Mouse (Mus musculus) frontal cortex, postnatal 14 days (tissue): ENCODE results near the gene Slfn5.
"Not testable (repeated sequence)": the region's sequence is repeated elsewhere in the genome, so short reads cannot be mapped to it uniquely, and the experiment has no call there.

Experiments
- DNase-seq, 2 experiments: peaks; one replicate each; pipeline ENCODE4 v3.0.0; 2022; ENCODE audit warnings: low spot score in 2 of 2

The Slfn5 gene

DNA sequence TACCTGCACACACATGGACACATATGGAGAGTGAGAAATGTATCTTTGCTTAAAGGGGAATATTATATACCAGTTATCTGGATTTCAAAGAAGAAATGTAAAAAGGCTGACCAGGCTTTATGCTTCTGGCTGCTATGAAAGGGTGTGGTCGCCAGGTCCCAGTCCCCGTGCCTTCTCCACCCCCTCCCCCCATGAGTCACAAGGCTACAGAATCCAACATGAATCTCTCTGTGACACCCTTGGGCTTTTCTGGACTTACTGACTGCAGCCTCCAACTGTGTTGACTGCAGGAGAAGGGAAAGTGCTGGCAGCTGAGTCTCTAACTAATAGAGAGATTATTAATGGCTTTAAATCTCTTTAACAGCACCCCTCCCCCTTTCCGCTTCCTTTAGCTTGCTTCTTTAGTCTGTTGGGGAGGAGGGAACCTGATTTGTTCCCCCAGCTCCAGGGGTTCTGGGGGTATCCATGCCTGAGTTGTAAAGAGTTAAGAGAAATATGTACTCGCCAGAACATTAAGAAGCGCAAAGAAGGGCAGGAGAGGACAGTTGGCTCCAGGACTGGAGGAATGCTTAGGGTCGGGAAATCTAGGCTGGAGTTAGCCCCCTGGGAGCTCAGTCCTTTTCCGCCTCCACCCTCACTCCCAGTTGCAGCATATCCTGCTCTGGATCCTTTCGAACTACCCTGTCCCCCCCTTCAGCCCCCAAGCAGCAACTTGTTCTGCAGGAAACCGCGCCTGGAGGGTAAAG lies at the start of gene Slfn5:
Gene Slfn5, plus strand, starts transcription at position 614 of the 746 bp plus-strand sequence.
- no peak for DNase-seq

DNA sequence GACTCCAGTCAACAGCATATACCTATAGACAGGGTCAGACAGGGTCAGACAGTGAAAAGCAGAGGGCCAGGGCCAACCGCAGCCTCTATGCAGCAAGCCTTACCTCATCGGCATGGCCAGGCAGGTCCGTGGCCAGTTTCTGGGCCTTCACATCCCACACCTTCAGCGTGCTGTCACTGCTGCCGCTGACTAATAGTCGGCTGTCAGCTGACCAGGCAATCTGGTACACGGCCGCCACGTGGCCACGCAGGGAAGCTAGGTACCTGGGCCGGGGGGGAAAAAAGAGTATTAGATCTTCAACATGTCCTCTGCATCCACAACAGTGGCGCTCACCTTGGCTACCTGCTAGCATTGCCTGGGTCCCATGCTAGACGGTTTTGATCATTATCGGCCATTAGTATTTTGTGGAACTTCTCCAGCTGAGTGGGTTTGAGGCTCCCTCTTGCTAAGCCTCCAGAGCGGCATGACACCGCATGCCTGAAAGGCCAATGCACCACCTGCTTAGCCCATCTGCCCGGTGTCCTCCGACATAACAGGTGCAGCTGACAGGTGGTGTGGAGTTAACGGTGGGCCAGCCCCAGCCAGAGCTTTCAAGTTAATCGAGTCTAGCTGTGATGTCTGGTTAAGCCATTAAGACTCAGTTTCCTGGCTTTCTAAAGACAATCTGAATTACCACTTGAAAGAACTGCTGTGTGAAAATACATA lies 49.4 kb upstream of the Slfn5 start:
- no peak for DNase-seq

- DNase-seq = no peak
These were observed 46.2 kb upstream of the Slfn5 start for GRCm38 (mm10) chr11:82904952-82905351.

DNA sequence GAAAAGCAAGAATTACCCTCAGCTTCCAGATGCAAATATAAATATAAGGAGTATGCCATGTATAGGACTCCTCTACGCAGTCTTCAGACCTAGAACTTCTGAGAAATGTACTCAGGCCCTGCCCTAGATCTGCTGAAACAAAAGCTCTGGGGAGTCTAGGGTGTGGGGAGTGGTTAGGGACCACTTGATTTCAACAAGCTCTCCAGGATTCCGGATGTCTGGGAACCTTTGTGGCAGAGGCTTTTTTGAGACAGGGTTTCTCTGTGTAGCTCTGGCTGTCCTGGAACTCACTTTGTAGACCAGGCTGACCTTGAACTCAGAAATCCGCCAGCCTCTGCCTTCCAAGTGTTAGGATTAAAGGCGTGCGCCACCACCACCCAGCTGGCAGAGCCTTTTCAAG lies 45.3 kb upstream of the Slfn5 start:
- DNase-seq = no peak

DNA sequence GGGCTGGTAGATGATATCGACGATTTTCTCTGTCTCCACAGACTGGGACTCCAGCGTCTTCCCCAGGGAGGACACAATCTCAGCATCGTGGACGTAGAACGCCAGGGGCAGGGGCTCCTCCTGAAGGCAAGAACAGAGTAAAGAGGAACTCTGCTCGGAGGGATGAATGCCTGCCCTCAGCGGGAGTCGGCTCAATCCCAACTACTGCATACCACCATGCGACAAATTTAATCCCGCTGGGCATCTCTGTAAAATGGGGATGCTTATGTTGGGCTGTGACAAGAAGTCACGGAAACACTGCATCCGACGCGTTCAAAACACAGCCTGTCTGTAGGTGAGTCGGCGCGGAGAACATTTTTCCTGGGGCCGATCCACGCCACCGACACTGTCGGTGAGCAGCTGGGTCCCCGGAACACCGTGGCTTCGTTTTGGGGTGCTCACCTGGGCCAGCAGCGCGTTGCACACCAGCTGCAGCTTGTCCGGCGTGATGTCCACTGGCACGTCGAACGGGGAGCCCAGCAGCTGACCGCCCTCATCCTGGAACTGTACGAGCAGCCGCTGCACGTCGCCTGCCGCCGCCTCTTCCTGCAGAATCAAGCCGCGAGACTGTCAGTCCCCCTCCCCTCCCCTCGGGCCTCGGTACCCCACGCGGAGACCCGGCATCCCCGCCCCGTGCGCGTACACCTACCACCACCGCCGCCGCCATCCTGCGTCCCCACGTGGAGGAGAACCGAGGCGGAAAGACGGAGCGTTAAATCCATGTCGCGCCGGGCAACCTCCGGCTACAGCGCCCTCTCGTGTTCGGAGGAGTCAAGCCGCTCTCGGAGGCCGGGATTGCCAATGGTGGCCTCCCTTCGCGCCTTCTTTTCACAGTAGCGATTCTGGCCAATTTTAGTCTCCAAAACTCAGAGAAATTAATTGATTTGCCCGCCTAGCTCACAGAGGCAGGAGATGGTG lies 43.2 kb upstream of the Slfn5 start, which contains the start of gene Nle1:
Gene Nle1, minus strand, starts transcription at position 761 of the 957 bp plus-strand sequence.
- peak; percentile 79 to 92 for DNase-seq

DNA sequence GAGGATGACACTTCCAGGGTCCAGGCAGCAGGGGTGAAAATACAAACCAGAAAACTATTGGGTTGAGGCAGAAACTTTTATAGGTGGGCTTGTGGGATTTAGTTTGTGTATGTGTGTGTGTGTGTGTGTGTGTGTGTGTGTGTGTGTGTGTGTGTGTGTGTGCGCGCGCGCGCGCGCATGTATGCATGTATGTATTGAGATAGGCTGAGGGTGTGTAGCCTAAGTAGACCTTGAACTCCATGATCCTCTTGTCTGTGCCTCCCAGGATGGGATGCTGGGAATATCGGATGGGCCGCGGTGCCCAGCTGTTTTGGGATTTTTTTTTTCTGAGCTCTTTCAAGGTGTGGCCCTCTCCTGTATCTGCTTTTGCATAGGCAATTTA lies 42.5 kb upstream of the Slfn5 start:
- no peak for DNase-seq

- no peak for DNase-seq
These were observed 40.9 kb upstream of the Slfn5 start, which contains the start of gene Unc45b for GRCm38 (mm10) chr11:82910250-82910649. Gene Unc45b, plus strand, starts transcription at chr11:82910550.

GRCm38 (mm10) chr11:82910679-82911389 lies 40.3 kb upstream of the Slfn5 start:
- no peak for DNase-seq

- peak in 1 of 2 experiments; percentile 72 for DNase-seq
These were observed 36.3 kb upstream of the Slfn5 start for GRCm38 (mm10) chr11:82914711-82915352.

DNA sequence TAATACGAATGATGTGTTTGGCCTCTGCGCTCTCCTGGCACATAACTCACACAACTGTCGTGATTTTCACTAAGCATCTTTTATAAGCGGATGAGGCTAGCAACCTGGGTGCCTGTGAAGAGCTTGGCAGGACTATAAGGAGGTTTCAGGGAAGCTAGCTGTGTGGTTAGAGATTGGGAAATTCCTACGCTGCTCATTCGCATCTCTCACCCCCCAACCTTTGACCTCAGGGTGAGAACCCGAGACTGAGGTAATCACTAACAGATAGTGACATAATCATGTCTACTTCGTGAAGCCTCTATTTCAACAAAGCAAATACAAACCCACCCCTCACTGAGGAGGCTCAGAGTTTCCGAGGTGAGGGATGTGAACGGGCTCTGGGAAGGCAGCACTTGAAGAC lies 30.4 kb upstream of the Slfn5 start:
- DNase-seq = no peak

DNA sequence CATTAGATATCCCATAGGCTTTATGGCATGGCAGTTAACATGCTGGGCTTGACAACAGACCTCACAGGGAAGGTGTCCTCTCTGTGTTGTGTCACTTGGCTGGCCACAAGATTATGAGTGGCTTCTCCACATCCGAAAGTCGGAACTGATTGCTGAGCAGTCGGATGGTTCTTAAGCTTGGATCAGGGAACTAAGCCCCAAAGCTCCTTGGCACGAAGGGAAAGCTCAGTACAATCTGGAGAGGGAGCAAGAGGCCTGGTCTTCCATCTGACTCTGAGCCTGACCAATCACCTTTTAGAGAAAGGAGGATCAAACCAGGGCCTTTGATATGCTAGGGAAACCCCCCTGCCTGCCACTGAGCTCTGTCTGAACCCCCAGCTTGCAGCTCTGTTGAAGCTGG lies 29.5 kb upstream of the Slfn5 start:
- no peak for DNase-seq

DNA sequence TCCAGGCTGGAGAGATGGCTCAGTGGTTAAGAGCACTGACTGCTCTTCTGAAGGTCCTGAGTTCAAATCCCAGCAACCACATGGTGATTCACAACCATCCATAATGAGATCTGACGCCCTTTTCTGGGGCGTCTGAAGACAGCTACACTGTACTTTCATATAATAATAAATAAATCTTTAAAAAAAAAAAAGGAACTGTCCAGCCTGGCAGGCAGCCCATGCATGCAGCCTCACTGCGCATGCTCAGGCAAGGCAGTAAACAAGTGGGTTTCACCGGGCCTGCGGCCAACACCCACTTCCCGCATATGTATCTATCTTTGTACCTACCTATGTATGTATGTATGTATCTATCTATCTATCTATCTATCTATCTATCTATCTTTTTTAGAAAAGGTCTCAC lies 27.2 kb upstream of the Slfn5 start:
- DNase-seq = not testable (repeated sequence)

DNA sequence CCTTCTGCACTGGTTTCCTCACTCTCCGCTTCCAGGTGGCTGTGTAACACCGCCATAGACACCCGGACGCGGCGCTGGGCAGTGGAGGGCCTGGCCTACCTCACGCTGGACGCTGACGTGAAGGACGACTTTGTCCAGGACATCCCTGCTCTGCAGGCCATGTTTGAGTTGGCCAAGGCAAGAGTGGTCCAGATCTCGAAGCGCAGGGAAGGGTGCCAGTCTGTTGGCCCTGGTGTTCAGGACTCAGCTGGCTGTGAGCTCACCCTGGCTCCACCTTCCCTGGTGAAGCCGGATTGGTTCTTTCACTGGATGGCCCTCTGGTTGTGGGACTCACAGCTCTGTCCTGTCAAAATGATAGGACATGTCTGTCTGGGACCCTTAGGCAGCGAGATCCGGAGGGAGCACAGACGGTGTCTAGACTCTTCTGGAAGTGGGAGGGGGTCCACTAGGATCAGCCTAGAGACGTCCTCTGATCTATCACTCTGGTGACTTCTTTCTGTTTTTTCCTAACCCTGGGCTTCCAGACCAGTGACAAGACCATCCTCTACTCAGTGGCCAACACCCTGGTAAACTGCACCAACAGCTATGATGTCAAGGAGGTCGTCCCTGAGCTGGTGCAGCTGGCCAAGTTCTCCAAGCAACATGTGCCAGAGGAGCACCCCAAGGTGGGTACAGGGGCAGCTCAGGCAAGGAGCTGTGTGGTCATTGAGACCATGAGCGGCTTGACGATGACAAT lies 22.1 kb upstream of the Slfn5 start:
- no peak for DNase-seq

DNA sequence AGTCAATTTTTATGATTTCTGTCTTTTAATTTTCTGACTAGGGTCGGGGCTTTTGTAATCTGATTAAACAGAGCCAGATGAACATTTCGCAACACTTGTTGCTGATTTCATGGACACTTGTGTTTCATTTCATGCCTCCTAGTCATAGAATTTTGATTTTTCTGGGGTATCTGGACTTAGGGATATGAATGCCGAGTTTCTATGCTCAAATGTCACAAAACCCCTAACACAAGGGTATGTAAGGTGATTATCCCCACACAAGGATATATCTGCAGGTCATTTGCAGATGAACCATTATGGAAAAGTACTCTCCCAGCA lies 21.6 kb upstream of the Slfn5 start:
- DNase-seq = no peak

DNA sequence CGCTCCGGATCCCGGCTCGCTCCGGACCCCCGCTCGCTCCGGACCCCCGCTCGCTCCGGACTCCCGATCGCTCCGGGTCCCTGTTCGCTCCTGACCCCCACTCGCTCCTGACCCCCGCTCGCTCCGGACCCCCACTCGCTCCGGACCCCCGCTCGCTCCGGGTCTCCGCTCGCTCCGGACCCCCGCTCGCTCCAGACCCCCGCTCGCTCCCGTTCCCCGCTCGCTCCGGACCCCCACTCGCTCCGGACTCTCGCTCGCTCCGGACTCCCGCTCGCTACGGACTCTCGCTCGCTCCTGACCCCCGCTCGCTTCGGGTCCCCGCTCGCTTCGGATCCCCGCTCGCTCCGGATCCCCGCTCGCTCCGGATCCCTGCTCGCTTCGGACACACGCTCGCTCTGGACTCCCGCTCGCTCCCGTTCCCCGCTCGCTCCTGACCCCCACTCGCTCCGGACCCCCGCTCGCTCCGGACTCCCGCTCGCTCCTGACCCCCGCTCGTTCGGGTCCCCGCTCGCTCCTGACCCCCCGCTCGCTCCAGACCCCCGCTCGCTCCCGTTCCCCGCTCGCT lies 20.7 kb upstream of the Slfn5 start:
- DNase-seq = not testable (repeated sequence)

- not testable (repeated sequence) for DNase-seq
These were observed 20.0 kb upstream of the Slfn5 start for GRCm38 (mm10) chr11:82931161-82931560.

DNA sequence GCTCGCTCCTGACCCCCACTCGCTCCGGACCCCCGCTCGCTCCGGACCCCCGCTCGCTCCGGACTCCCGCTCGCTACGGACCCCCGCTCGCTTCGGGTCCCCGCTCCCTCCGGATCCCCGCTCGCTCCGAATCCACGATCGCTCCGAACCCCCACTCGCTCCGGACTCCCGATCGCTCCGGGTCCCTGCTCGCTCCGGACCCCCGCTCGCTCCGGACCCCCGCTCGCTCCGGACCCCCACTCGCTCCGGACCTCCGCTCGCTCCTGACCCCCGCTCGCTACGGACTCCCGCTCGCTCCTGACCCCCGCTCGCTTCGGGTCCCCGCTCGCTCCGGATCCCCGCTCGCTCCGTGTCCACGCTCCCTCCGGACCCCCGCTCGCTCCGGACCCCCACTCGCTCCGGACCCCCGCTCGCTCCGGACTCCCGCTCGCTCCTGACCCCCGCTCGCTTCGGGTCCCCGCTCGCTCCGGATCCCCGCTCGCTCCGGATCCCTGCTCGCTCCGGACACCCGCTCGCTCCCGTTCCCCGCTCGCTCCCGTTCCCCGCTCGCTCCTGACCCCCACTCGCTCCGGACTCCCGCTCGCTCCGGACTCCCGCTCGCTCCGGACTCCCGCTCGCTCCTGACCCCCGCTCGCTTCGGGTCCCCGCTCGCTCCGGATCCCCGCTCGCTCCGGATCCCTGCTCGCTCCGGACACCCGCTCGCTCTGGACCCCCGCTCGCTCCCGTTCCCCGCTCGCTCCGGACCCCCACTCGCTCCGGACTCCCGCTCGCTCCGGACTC lies 19.3 kb upstream of the Slfn5 start:
- DNase-seq = not testable (repeated sequence)

- DNase-seq = no peak
These were observed 18.0 kb upstream of the Slfn5 start for GRCm38 (mm10) chr11:82933186-82933585.

GRCm38 (mm10) chr11:82943336-82943735 lies 7.8 kb upstream of the Slfn5 start:
- no peak for DNase-seq
